Mouse (Mus musculus) frontal cortex, postnatal 10 days (tissue): ENCODE measurements around the gene Gypa.

Experiments used
- DNase-seq, 2 experiments: peaks; one replicate each; pipeline ENCODE4 v3.0.0; 2022; ENCODE audit warnings: low spot score in 2 of 2, mixed read lengths in 1 of 2

Gene Gypa

DNA sequence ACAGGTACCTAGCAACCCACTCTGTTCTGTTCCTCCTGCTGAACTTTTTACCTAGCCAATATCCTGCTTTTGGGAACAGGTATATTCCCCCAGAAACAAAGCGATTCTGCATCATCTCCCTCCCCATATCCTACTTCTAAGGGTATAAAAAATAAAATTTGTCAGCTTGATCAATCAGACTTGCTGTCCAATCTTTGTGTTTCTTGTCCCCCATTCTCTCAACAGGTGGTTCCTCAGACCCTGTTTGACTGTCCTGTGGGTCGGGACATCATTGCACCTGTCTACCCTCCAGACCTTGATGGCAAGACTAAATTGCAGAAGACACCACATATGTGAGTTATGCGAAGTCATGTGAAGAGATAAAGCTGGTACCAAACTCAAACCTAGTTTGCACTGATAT, 48.3 kb downstream of the Gypa start:
- no peak for DNase-seq

- DNase-seq: no peak
These were observed 56.9 kb downstream of the Gypa start for GRCm38 (mm10) chr8:80550436-80550835.

- DNase-seq: no peak
These were observed 57.7 kb downstream of the Gypa start for GRCm38 (mm10) chr8:80551303-80551702.

DNA sequence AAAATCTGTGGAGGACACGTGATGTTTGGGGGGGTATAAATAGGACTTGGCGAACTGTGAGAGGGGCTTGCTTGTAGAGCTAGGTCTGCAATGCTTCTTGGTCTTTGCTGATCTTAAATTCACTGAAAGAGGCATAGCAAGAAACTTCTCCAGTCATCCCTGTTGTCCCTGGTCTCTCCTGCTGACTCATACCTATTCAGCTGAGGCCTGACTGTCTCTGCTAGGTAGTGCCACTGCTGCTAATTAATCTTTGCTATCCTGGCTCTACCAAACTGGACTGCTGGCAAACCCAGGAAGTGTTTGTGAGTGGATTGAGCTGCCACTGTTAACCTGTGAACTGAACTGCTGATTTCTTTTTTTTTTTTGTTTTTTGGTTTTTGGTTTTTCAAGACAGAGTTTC, 61.4 kb downstream of the Gypa start:
- DNase-seq: no peak
